Mouse (Mus musculus) A20 (cell line): ENCODE data around the gene Efna2.
"Not testable (repeated sequence)": the region's sequence is repeated elsewhere in the genome, so short reads cannot be mapped to it uniquely, and the experiment has no call there.

ENCODE experiments used
- DNase-seq: peaks from one replicate; pipeline ENCODE4 v3.0.0-alpha.2; 2011; ENCODE audit warnings: low read depth, low spot score

Gene Efna2

DNA sequence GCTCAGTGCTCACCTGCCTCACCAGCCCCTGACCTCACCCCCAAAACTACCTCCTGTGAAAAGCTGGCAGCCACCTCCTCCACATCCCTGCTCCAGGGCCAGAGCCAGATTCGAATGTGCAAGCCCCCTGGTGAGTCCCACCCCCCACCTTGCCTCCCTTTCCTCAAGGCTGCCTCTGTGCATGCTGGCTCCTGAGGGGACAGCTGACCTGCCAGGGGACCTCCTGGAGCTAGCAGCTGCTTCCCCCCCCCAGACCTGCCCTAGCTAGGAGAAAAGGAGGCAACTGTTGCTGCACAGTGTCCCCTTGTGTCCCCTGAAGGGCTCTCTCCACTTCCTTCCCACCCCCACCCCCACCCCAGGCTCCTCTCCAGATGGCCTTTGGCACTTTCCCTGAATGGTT is 24.0 kb upstream of the Efna2 start:
- no peak for DNase-seq

DNA sequence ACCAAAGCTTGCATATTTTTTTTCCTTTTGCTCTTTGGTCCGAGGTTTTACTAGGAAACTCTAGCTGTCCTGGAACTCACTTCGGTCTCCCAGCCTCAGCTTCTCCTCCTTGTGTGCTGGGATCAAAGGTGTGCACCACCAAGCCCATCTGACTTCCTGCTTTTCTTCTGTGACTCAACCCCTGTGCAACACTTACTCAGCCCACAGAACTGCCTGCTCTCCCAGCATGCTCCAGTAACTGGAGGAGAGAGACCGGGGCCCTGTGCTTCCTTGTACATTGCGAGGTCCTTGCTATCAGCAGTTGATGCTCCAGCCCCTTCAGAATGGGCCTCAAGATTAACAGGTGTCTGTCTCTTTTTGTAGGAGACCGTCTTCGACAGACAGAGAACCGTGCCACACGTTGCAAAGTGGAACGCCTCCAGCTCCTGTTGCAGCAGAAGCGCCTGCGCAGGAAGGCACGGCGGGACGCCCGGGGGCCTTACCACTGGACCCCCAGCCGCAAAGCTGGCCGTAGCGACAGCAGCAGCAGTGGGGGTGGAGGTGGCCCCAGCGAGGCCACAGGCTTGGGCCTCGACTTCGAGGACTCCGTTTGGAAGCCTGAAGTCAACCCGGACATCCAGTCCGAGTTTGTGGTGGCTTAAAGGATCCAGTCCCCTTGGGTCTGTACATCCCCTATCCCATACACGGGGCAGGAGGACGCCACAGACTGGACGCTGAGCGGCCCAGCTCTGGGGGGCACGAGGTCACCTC is 23.1 kb upstream of the Efna2 start:
- DNase-seq: no peak

DNA sequence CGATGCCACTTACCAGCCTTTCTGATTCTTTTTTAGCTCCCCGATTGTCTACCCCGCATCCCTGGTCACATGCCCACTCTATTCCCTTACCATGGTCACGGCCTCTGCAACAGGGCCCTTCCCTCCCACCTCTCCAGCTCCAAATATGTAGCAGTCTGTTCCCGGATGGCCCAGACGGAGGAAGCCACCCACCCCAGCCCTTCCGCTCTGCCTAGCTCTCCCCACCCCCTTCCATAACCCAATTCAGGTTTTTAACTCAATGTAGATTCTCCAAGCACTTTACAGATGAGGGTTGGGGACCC is 22.6 kb upstream of the Efna2 start:
- DNase-seq: no peak

DNA sequence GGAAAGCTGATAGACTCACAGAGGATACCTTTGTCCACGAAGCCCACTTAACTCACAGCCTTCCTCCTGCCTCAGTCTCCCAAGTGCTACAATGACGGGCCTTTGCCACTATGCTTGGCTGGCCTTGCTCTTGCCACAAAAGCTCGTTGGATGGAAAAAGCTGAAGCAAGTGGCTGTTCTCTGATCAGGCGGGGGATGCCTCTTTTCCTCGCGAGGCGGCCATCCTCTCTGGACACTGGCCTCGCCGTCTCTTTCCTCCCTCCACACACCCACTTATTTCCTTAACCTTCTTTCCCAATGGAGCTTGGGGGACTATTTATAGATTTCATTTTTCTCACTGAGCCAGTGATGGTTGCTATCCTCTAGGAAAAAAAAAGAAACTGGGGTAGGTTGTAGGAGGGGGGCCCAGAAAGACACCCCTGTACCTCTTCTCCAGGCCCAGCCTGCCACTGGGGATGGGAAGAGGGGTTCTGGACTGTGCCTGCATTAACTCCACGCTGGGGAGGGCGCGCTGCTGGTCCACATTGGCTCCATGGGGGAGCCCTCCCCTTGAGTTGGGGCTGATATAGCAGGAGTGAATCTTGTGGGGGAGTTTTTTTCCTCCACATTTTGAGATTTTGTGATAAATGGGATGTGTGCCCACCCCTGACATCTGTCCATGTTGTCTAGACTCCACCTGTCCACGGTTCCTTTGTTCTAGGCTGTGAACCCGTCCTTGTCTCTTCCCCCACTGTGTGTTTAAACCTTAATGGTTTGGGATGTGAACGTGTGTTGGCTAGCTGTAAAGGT is 21.9 kb upstream of the Efna2 start:
- DNase-seq: no peak

DNA sequence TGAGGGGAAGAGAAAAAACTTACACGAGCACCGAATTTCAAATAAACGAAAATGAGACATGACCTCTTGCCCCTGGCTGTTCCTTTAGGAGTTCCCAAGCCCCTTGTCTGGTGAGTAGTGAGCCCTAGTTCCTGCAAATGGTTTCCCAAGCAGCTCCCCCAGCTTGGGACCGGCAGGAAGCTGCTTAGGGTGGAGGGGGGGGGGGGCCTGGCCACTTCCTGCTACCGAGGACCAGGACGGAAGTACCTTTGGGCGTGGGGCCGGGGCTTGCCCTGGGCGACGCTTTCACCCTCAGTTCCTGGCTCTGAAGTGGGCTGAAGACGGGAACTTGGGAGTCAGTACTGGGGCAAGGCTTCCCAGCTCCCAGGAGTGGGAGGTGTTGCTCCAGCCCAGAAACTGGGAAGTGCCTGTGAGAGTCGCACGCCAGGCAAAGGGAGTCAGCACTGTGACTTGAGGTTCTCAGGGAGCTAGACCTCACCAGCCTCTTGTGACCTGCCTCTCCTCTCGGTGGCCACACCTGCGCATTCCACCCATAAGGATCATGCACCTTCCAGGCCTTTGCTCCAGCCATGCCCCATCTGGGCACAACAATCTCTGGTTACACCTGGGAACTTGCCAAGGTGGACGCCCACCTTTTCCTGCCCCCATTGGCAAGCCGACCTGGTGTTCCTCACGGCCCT is 20.8 kb upstream of the Efna2 start:
- peak; percentile 89 for DNase-seq

DNA sequence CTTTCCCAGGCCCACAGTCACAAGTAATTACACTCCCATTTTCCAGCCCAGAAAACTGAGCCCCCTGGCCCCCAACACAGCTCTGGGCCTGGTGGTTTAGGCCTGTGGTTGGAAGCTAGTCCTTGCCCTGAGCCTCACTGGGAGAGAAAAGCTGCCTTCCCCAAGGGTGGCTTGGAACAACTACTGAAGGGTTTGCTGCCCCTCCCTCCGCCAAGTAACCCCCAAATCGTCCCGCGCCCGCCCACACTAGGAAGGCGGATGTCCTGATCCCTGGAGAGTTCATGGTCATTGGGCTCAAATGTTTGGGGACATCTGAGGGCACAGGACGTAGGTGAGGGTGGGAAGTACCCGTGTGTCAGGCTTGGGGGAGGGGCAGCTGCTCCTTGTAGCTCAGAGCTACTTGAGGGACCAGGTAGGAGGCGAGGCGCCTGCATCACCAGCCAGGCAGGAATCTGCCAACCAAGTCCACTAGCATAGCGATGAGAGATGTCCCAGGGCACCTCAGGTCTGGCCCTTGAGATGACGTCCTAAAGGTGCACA is 20.2 kb upstream of the Efna2 start:
- DNase-seq: no peak

DNA sequence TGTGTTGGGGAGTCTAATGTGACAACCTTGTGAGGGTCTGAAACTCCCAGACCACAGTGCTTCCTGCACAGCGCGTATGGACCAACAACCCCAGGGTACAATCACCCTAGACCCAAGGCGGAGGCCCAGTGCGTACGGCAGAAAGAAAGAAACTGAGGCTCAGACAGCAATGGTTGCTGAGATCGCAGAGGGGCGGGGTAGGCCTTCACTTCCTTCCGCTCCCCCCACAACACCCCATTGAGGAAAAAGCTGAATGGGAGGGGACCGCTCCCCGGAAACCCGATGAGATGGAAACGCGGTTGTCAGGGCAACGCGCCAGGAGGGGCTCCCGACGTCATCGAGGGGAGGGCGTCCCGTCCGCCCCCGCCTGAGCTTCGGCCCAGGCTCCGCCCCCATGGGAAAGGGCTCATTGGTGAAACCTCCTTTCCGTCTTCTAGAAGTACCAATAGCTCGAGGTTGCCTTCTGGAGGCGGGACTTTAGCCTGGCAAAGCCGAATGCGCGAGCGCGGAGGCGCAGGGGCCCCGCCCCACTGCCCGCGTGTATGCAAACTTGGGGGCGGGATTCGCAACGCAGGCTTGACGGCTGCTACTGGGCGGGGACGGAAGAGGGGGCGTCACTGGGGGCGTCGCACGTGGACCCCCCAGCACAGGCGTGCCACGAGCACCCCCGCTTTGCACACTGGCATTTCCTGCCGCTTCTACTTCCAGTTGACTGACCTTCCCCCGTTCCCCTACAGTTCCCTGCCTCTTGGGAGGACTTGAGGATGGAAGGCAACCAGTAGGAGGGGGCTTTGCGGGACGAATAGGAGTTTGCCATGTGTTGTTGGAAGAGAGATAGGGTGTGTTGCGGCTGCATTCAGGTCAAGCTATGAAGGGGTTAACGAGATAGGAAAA is 19.5 kb upstream of the Efna2 start:
- peak; percentile 100 for DNase-seq

DNA sequence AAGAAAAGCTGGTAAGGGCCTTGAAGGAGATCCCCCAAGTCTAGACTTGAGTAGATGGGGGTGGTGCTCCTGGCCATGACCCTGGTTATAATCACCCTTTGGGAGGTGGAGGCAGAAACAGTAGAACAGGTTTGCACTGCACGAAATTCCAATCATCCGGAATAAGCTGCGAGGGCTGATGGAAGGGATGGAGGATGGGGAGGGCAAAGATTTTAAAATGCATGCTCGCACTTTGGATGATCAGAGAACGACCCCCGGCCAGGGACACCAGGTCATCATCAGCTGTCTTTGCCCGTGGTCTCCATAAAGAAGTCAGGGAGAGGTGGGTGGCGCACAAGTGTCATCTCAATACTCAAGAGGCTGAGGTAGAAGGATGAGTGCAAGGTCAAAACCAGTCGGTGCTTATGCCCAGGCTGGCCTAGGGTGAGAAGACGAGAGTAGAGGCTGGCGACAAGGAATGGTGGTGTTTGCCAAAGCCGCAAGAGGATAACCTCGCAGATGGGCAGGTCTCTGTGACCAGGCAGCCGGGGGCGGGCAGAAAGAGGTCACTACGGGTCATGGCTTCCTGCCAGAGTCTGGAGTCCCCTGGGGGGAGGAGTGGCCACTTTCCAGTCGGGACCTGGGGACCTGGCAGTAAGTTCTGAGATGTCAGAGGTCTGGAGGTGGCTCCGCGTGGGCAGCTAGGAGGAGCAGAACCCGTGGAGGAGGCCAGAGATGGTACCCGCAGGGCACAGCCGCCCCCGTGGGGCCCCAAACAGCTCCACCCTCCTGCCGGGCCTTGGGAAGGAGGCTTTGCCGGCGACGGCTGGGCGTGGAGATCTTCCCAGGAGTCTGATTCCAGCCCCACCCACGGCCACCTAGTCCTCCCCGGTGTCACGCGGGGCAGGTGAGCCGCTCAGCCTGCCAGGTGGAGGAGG is 18.6 kb upstream of the Efna2 start:
- peak; percentile 57 for DNase-seq

DNA sequence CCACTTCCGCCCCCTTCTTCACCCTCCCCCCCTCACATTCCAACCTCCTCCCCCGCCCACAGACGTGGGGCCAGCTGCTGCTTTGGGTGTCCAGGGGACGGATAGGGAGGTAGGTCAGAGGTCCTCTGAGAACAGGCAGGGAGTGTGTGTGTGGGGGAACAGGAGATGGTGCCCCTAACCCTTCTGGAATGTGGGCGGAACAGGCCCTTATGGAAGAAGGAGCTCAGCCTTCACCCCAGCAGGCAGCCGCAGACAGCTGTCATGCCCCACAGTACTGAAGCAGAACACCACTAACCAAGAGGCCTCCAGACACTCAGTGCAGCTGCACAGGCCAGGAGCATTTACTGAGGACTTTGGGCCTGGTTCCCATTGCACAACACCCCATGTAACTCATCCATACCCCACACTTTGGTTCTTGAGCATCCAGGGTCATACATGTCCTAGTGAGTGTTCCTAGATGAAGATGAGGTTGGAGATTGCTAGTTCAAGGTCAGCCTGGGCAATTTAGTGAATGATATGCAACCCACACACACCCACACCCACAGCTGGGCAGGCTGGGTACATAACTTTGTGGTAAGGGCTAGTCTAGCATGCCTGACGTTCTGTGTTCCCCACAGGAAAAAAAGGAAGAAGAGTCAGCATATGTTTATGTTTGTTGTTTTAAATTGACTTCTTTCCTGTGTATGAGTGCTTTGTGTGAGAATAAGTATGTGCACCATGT is 17.6 kb upstream of the Efna2 start:
- no peak for DNase-seq

DNA sequence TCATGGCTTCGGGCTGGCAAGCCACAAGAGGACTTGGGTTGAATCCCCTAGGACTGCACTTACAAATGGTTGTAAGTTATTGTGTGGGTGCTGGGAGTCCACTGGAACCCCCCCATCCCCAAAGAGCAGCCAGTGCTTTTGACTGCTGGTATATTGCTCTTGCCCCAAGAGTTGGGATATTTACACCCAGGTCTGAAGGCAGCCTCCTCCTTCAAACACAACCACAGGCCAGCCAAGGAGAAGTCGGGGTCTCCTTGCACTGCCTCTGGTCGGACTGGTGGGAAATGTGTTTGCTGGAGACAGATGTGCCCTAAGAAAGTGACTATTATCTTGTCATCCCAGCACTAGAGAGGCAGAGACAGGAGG is 17.1 kb upstream of the Efna2 start:
- no peak for DNase-seq

DNA sequence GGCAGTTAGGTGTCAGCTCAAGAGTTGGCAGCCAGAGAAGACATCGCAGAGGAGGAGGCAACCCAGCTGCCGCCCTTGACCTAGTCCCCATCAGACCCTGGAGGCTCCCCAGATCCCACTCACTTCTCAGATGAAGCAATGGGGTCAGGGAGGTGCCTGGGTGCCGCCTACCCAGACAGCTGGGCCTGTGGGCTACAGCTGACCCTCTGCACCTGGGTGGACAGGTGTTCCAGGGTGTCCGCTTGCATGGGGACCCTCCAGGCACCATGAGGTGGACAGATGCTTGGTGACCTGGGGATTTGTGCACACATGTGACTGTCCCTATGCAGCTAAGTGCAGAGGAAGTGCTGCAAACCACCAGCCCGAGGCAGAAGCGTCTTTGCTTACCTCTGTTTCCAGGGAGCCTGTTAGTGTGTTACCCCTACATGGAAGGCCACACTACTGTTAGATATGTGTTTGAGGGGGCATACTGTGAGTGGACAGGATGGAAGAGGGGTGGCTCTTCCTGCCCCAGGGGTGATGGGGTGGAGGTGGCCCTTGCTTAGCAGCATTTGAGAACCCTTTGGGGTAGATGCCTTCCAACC is 16.5 kb upstream of the Efna2 start:
- DNase-seq: no peak

DNA sequence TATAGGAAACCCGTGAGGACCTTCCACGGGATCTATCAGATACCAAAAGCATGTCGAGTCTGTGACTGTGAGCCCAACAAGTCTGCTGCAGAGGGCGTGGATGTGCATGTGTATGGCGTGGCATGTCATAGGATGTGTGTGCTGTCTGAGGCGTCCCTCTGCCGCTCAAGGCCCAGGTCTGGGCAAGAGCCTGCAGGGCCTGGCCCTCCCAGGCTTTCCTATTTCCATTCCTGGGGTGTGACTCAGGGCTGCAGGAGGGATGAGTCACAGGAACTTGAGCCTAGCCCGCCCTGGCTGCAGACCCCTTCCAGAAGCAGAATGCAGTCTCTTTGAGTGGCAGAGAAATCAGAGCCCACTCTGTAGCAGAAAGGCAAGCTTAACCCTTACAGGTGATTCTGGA is 15.6 kb upstream of the Efna2 start:
- no peak for DNase-seq

DNA sequence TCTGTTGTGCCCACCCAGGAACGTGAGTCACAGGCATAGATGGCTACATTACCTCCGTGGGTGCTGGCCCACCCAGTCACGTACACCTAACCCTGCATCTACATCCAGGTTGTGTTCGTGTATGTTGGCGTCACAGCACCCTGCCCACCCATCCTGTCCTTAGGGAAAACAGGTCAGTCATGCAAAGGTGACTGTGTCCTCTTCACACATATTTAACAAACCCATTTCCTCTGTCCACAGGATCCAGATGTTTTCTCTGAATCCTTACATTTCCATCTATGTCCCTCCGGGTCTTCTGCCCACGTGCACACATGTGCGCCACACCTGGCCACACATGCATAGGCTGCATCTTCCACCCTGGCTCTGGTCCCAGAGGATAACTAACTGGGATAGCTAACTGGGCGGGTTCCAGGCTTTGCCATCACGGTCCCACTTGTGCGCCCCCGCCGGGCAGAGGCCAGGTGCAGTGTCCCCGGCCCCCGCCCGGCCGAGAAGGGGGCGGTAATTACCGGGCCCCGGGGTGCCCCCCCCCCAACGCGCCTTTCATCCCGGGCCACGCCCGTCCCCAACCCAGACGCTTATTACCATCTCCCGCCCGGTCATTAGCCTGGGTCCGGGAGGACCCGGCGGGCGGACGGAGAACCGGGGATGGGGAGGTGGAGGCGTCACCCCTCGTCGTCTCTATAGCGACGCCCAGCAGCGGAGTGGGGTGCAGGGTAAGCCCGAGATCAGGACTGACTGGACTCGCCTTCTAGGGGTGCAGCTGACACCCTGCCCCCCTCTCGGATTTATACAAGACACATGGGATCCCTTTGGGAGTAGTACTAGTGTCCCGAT is 14.9 kb upstream of the Efna2 start:
- no peak for DNase-seq

DNA sequence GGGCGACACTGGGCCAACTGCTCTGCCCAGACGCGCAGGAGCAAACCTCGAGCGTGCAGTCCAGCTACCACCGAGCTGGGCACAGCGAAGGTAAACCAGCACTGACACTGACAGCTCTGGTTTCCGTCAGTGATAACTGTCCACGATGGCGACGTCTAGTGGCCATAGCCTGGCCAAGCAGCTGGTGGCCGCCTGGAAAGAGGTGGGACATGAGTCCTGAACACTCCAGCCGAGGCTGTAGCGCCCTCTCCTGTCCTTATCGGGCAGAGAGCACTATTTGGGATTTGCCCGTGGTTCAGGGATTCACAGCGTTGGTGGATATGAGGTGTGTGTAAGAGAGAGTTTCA is 14.3 kb upstream of the Efna2 start:
- DNase-seq: peak; percentile 96

DNA sequence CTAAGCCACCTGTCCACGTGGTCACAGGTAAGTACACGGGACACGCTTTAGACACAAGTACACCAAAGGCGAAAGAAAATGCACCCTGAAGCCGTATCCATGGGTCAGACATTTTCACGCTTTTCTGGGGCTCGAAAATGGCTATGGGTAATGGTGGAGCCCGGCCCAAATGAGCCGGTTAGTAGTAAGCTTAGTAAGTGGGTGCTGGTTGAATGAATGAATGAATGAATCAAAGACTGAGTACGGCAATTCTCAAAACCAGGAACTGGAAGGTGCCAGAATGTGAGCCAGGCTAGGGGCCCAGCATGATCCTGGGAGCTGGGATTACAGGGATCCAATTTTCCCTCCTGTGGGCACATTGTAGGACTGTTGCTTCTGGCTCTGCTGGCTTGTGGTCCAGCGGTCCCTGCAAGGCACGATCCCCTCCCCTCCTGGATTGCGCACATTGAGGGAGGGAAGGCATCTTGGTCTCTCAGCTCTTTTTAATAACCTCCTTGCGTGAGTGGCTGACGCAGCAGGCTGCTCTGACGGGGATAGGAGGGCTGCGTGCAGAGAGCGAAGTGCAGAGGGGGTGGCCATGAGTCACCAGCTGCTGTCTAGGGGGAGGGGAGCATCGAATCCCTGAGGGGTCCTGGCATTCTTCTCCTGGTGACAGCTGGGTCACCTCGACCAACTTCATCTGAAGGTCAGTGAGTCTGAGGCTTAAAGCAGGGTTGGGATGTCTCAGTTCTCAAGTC is 13.7 kb upstream of the Efna2 start, which contains the start of gene Cirbp:
TSS of gene Cirbp (plus strand) at position 594 of the 737 bp plus-strand sequence.
- DNase-seq: no peak

DNA sequence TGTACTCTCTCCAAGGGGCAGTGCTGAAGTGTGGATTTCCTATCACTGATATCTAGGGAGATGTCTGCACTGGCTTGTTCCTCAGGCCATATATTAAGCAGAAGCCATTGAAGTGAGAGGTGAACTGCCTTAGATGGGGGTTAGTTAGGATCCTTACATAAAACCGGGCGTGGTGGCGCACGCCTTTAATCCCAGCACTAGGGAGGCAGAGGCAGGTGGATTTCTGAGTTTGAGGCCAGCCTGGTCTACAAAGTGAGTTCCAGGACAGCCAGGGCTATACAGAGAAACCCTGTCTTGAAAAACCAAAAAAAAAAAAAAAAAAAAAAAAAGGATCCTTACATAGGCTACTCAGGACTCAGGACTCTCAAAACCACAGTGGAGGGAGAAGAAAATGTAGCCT is 13.1 kb upstream of the Efna2 start:
- not testable (repeated sequence) for DNase-seq

DNA sequence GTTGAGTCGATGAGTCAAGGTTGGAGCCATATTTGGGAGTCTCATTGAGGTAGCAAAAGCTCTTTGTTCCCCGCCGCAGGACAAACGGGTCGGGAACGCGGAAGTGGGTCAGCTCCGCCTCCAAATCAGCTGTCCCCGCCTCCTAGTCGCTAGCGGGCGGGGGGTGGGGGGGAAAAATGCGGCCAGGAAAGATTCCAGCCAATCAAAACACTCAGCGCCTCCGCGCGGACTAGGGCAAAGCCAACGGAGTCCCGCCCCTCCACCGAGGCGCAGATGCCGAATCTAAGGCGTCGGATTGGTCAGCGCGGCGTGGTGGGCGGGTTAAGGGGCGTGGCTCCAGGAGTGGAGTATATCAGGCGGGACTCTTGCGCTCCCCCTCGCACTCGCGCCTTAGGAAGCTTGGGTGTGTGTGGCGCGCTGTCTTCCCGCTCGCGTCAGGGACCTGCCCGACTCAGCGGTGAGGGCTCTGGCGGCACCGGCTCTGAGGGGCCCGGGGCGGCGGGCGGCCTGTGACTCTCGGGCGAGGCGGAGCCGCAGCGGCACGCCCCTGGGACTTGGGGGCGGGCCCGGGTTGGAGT is 11.7 kb upstream of the Efna2 start:
- peak; percentile 99 for DNase-seq
